Mouse (Mus musculus) spleen, adult 18-20 months (tissue): ENCODE results near the gene Ccdc141.

Source experiments
- DNase-seq, 2 experiments: peaks; one replicate each; pipeline ENCODE4 v3.0.0; 2022; ENCODE audit warnings: mixed read lengths in 2 of 2

Ccdc141 gene

GRCm38 (mm10) chr2:77173821-77174220, 3.4 kb upstream of the Ccdc141 start:
- DNase-seq = no peak

- DNase-seq = no peak
Observed at GRCm38 (mm10) chr2:77173366-77173765, 2.9 kb upstream of the Ccdc141 start.

GRCm38 (mm10) chr2:77172241-77172671, 1.8 kb upstream of the Ccdc141 start:
- no peak for DNase-seq

GRCm38 (mm10) chr2:77171444-77172240, 1.2 kb upstream of the Ccdc141 start:
- no peak for DNase-seq

GRCm38 (mm10) chr2:77169916-77170632, 362 bp downstream of the Ccdc141 start:
- DNase-seq = peak in 1 of 2 experiments; percentile 14

GRCm38 (mm10) chr2:77169218-77169617, 1.2 kb downstream of the Ccdc141 start:
- no peak for DNase-seq

- DNase-seq = no peak
Observed at GRCm38 (mm10) chr2:77168781-77169180, 1.7 kb downstream of the Ccdc141 start.

GRCm38 (mm10) chr2:77168081-77168685, 2.3 kb downstream of the Ccdc141 start:
- DNase-seq = no peak

- no peak for DNase-seq
Observed at GRCm38 (mm10) chr2:77166366-77166765, 4.1 kb downstream of the Ccdc141 start.

- no peak for DNase-seq
Observed at GRCm38 (mm10) chr2:77164662-77165061, 5.8 kb downstream of the Ccdc141 start.

- no peak for DNase-seq
Observed at GRCm38 (mm10) chr2:77163381-77163780, 7.1 kb downstream of the Ccdc141 start.

- no peak for DNase-seq
Observed at GRCm38 (mm10) chr2:77162135-77162534, 8.3 kb downstream of the Ccdc141 start.

GRCm38 (mm10) chr2:77157546-77157945, 12.9 kb downstream of the Ccdc141 start:
- no peak for DNase-seq

- no peak for DNase-seq
Observed at GRCm38 (mm10) chr2:77154080-77154479, 16.4 kb downstream of the Ccdc141 start.

GRCm38 (mm10) chr2:77151255-77151654, 19.2 kb downstream of the Ccdc141 start:
- no peak for DNase-seq

- DNase-seq = no peak
Observed at GRCm38 (mm10) chr2:77149576-77149975, 20.9 kb downstream of the Ccdc141 start.

GRCm38 (mm10) chr2:77148215-77148614, 22.2 kb downstream of the Ccdc141 start:
- no peak for DNase-seq

- DNase-seq = no peak
Observed at GRCm38 (mm10) chr2:77146968-77147367, 23.5 kb downstream of the Ccdc141 start.

- DNase-seq = no peak
Observed at GRCm38 (mm10) chr2:77146291-77146690, 24.1 kb downstream of the Ccdc141 start.

- DNase-seq = no peak
Observed at GRCm38 (mm10) chr2:77143536-77143935, 26.9 kb downstream of the Ccdc141 start.

- no peak for DNase-seq
Observed at GRCm38 (mm10) chr2:77138879-77139278, 31.6 kb downstream of the Ccdc141 start.

- no peak for DNase-seq
Observed at GRCm38 (mm10) chr2:77134906-77135305, 35.5 kb downstream of the Ccdc141 start.

GRCm38 (mm10) chr2:77133407-77133806, 37.0 kb downstream of the Ccdc141 start:
- no peak for DNase-seq

- no peak for DNase-seq
Observed at GRCm38 (mm10) chr2:77126939-77127338, 43.5 kb downstream of the Ccdc141 start.
